Mouse (Mus musculus) heart, embryonic 11.5 days (tissue): Measurements from ENCODE around the gene Rps6kb2. TPM values are rescaled to one million over a fixed set of nuclear protein-coding genes. Genes with fewer than 3 reads are reported as not detected.

Experiments
- ATAC-seq: fragments of 200-750 bp; cut with Nextera tagmentation; replicated peaks from 2 replicates; pipeline ENCODE4 v1.8.0; 2017; ENCODE audit warnings: moderate library complexity; ENCODE audit not compliant: insufficient number of reproducible peaks, low FRiP score, low TSS enrichment
- H3K27ac ChIP-seq: fragments of 300-500 bp; sonication (generic); 2 replicates; pipeline ENCODE4 v1.5.1; 2014; ENCODE audit warnings: mild to moderate bottlenecking, low read depth, low read length
- H3K27me3 ChIP-seq: fragments of 300-500 bp; sonication (generic); 2 replicates; pipeline ENCODE4 v1.6.1; 2014; ENCODE audit warnings: mild to moderate bottlenecking, low read length, mixed read lengths; ENCODE audit not compliant: control insufficient read depth, insufficient read depth
- H3K36me3 ChIP-seq: fragments of 300-500 bp; sonication (generic); 2 replicates; pipeline ENCODE4 v1.6.1; 2014; ENCODE audit warnings: mild to moderate bottlenecking, low read length, moderate library complexity, mixed read lengths; ENCODE audit not compliant: control insufficient read depth, insufficient read depth
- H3K4me1 ChIP-seq: fragments of 300-500 bp; sonication (generic); 2 replicates; pipeline ENCODE4 v1.6.1; 2014; ENCODE audit warnings: low read length; ENCODE audit not compliant: control insufficient read depth, insufficient read depth
- H3K4me2 ChIP-seq: fragments of 300-500 bp; sonication (generic); 2 replicates; pipeline ENCODE4 v1.6.1; 2014; ENCODE audit warnings: mild to moderate bottlenecking, moderate library complexity
- H3K4me3 ChIP-seq: fragments of 300-500 bp; sonication (generic); 2 replicates; pipeline ENCODE4 v1.5.1; 2014; ENCODE audit warnings: low read depth, low read length
- H3K9ac ChIP-seq: fragments of 300-500 bp; sonication (generic); 2 replicates; pipeline ENCODE4 v1.6.1; 2014; ENCODE audit warnings: mild to moderate bottlenecking, low read depth, low read length, moderate library complexity
- H3K9me3 ChIP-seq: fragments of 300-500 bp; sonication (generic); replicated peaks from 2 replicates; pipeline ENCODE4 v1.6.1; 2016; ENCODE audit warnings: low read length; ENCODE audit not compliant: control insufficient read depth
- WGBS: fragments of 180-500 bp; shearing (Covaris S2); extraction: QIAGEN DNeasy Blood & Tissue Kit; methylation state at CpG from one replicate; pipeline ENCODE4 v1.1.7; 2014; ENCODE audit not compliant: insufficient replicate concordance; 5-methylcytosine and 5-hydroxymethylcytosine counted together
- polyA plus RNA-seq: library from polyadenylated mRNA; unstranded; fragments of >200 nt; fragmentation: Nextera tagmentation; extraction: Ambion mirVana; gene quantifications from 2 replicates; pipeline ENCODE4 v1.2.1, GENCODE M21; 2014

Rps6kb2 gene
- polyA plus RNA-seq, 1 experiment from 2014 or later = 38.1 TPM

GRCm38 (mm10) chr19:4147782-4148490, 15.2 kb downstream of the Rps6kb2 start:
- Histone ChIP-seq H3K4me1 (peaks cover 7% of the 10 kb centered on the region), H3K9me3 (no peaks in the 10 kb centered on the region; the same call in 1 of the 2 replicates), H3K27ac (no peak overlapping the region), H3K36me3 (peaks cover 12% of the 10 kb centered on the region; the same call in 1 of the 2 replicates), H3K9ac (peak overlapping the region; percentile 94), H3K4me3 (peak overlapping the region; percentile 97), H3K4me2 (peak overlapping the region; percentile 91), H3K27me3 (no peaks in the 10 kb centered on the region)
- WGBS = 36% methylated on average over 9 of the region's 9 CpGs
- no peak for ATAC-seq

- 0 out of 2 replicates have a peak, but pooled peaks cover 8% of the 10 kb centered on the region for H3K36me3 ChIP-seq
- no peak overlapping the region for H3K4me2 ChIP-seq
- H3K27ac ChIP-seq = no peak overlapping the region
- H3K9me3 ChIP-seq = no peaks in the 10 kb centered on the region; the same call in 1 of the 2 replicates
- H3K4me3 ChIP-seq = no peak overlapping the region
- H3K27me3 ChIP-seq = no peaks in the 10 kb centered on the region
- no peak for ATAC-seq
- H3K9ac ChIP-seq = no peak overlapping the region
- WGBS = 51% methylated on average over 3 of the region's 3 CpGs
- peaks cover 7% of the 10 kb centered on the region for H3K4me1 ChIP-seq
Observed at GRCm38 (mm10) chr19:4147022-4147405, 16.1 kb downstream of the Rps6kb2 start.

- H3K4me1 ChIP-seq = peaks cover 7% of the 10 kb centered on the region
- H3K9ac ChIP-seq = no peak overlapping the region
- H3K27me3 ChIP-seq = no peaks in the 10 kb centered on the region
- H3K27ac ChIP-seq = no peak overlapping the region
- WGBS = 59% methylated on average over 12 of the region's 12 CpGs
- H3K9me3 ChIP-seq = no peaks in the 10 kb centered on the region; the same call in 1 of the 2 replicates
- H3K36me3 ChIP-seq = 0 out of 2 replicates have a peak, but pooled peaks cover 8% of the 10 kb centered on the region
- no peak overlapping the region for H3K4me3 ChIP-seq
- ATAC-seq = no peak
- no peak overlapping the region for H3K4me2 ChIP-seq
Observed at GRCm38 (mm10) chr19:4146366-4147021, 16.7 kb downstream of the Rps6kb2 start.

GRCm38 (mm10) chr19:4145936-4146335, 17.2 kb downstream of the Rps6kb2 start:
- 83% methylated on average over 5 of the region's 5 CpGs for WGBS
- no peak for ATAC-seq
- no peaks in the 10 kb centered on the region for H3K27me3 ChIP-seq
- peaks cover 7% of the 10 kb centered on the region for H3K4me1 ChIP-seq
- no peaks in the 10 kb centered on the region; the same call in 1 of the 2 replicates for H3K9me3 ChIP-seq
- H3K4me3 ChIP-seq = no peak overlapping the region
- no peak overlapping the region for H3K9ac ChIP-seq
- H3K4me2 ChIP-seq = no peak overlapping the region
- H3K36me3 ChIP-seq = 0 out of 2 replicates have a peak, but pooled peaks cover 4% of the 10 kb centered on the region
- H3K27ac ChIP-seq = no peak overlapping the region

DNA sequence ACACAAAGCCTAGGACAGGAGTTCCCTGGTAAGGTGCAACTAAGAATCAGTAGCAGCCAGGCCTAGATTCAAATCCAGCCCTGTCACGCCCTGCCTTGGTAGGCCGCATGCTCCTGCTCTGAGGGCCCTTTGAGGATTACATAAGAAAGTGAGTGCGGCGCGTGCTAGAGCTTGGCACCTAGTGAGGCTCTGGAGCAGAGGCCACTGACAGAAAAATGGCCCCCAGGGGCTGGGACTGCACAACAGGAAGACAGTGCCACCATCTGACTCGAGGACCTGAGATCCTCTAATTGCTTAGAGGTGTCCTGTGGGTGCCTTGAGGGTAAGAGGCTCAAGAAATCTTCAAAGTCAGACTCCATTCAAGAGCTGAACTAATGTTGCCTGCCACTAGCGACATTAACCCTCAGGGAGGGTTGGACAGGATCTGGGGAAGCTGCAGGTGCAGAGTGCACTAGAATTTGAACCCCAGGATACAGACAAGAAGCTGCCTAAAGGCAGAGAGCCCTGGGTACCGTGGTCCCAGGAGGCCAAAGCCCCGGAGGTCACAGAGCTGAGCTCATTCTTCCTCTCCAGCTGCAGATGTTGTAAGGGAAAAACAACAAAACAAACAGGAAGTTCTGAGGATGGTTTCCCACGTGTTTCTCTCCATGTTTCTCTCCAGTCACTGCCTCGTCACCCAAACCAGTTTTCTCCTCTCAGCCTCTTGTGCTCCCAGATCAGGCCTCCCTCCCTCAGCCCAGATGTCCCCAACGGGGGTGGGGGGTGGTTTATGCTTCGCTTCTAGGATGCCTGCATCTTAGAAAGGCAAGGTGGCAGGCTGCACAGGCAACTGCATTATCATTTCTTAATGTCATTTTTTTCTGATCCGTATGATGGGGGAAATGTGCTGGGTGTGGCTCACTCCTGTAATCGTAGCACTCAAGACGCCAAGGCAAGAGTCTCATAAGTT, 18.3 kb downstream of the Rps6kb2 start:
- H3K36me3 ChIP-seq = no peaks in the 10 kb centered on the region
- H3K9ac ChIP-seq = no peak overlapping the region
- no peaks in the 10 kb centered on the region; the same call in 1 of the 2 replicates for H3K9me3 ChIP-seq
- peaks cover 7% of the 10 kb centered on the region for H3K4me1 ChIP-seq
- no peak for ATAC-seq
- WGBS = 72% methylated on average over 16 of the region's 16 CpGs
- H3K27me3 ChIP-seq = no peaks in the 10 kb centered on the region
- H3K4me2 ChIP-seq = no peak overlapping the region
- H3K4me3 ChIP-seq = no peak overlapping the region
- H3K27ac ChIP-seq = no peak overlapping the region

GRCm38 (mm10) chr19:4143759-4144268, 19.3 kb downstream of the Rps6kb2 start, which contains the start of gene Cabp4:
Gene Cabp4 (minus strand): TSS chr19:4144033.
- no peak within 1 kb of the TSS for H3K4me2 ChIP-seq

GRCm38 (mm10) chr19:4142416-4143173, 20.6 kb downstream of the Rps6kb2 start:
- H3K4me3 ChIP-seq = no peak overlapping the region
- H3K27me3 ChIP-seq = no peaks in the 10 kb centered on the region
- no peak overlapping the region for H3K27ac ChIP-seq
- H3K36me3 ChIP-seq = no peaks in the 10 kb centered on the region
- no peaks in the 10 kb centered on the region; the same call in 1 of the 2 replicates for H3K9me3 ChIP-seq
- no peaks in the 10 kb centered on the region for H3K4me1 ChIP-seq
- no peak for ATAC-seq
- no peak overlapping the region for H3K4me2 ChIP-seq
- WGBS = 83% methylated on average over 18 of the region's 18 CpGs
- H3K9ac ChIP-seq = no peak overlapping the region

More at GRCm38 (mm10) chr19:4143759-4144268, 19.3 kb downstream of the Rps6kb2 start, which contains the start of gene Cabp4:
- H3K27me3 ChIP-seq = no peaks in the 10 kb centered on the region
- no peaks in the 10 kb centered on the region; the same call in 1 of the 2 replicates for H3K9me3 ChIP-seq
- H3K36me3 ChIP-seq = no peaks in the 10 kb centered on the region
- peaks cover under 1% of the 10 kb centered on the region; the same call in 1 of the 2 replicates for H3K4me1 ChIP-seq
- no peak within 1 kb of the TSS for H3K9ac ChIP-seq
- ATAC-seq = no peak
- WGBS = 64% methylated on average over 7 of the region's 7 CpGs
- H3K4me3 ChIP-seq = no peak within 1 kb of the TSS
- no peak within 1 kb of the TSS for H3K27ac ChIP-seq
